Mouse (Mus musculus) ovary, postnatal 36 days (tissue): ENCODE results near the gene Ano9.
A peak's percentile ranks its signal among the peaks of the same experiment; 100 is the strongest.

Experiments
- DNase-seq: peaks from one replicate; pipeline ENCODE4 v3.0.0; 2022; ENCODE audit warnings: low spot score, mixed read lengths

Gene Ano9

GRCm38 (mm10) chr7:141099911-141100691 is 17.5 kb downstream of the Ano9 start, which contains the start of gene Sigirr:
Gene Sigirr (minus strand): TSS chr7:141100572.
- no peak for DNase-seq

- DNase-seq: no peak
Observed at GRCm38 (mm10) chr7:141097177-141097576, 20.4 kb downstream of the Ano9 start.

DNA sequence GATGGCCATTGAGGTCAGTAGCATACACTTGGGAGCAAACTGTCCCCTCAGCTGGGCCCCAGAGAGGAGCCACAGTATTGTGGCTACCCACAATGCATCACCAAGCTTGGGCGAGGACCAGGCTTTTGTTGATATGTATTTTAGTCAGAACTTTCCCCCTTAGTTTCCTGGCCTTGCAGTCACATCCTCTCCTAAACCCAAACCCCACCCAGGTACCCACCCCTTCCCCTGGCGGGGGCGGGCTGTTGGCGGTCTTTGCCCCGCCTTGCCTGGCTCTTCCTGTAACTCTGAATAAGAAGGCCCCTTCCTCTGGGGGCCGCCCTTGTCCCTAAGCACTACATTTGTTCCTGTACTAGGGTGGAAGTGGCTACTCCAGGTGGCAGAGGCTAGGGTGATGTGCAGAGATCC is 21.0 kb downstream of the Ano9 start:
- DNase-seq: peak; percentile 27

GRCm38 (mm10) chr7:141096021-141096420 is 21.6 kb downstream of the Ano9 start:
- no peak for DNase-seq

DNA sequence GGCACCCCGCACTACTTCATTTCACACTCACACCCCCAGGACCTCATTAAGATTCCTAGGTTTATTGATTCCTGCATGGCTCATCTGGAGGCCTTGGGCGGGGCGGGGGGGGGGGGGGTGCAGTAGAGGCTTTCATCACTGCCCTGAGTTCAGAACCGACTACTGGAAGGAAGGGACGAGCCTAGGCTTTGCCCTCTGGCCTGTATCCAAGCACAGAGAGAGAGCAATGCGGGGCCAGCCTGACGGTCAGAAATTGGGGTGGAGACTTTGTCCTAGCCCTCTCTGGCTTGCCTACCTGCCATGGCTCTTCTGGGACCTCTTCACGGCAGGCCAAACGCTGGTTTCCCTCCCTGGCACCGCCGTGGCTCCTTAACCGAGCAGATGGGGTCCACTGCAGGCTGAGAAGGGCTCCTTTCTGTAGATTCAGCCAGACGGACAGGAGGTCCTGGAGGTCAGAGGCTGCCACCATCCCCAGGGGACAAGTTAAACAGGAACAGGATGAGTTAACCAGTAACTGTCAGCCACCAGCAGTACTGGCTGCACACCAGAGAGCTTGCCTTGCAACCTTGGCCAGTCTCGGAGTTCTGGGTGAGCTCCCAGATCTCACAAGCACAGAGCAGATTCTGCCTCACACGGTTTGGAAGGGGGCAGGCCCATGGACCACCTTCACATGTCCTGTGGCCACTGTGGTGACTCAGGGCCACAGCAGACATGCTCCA is 23.0 kb downstream of the Ano9 start:
- no peak for DNase-seq

- DNase-seq: no peak
Observed at GRCm38 (mm10) chr7:141093950-141094349, 23.7 kb downstream of the Ano9 start.

DNA sequence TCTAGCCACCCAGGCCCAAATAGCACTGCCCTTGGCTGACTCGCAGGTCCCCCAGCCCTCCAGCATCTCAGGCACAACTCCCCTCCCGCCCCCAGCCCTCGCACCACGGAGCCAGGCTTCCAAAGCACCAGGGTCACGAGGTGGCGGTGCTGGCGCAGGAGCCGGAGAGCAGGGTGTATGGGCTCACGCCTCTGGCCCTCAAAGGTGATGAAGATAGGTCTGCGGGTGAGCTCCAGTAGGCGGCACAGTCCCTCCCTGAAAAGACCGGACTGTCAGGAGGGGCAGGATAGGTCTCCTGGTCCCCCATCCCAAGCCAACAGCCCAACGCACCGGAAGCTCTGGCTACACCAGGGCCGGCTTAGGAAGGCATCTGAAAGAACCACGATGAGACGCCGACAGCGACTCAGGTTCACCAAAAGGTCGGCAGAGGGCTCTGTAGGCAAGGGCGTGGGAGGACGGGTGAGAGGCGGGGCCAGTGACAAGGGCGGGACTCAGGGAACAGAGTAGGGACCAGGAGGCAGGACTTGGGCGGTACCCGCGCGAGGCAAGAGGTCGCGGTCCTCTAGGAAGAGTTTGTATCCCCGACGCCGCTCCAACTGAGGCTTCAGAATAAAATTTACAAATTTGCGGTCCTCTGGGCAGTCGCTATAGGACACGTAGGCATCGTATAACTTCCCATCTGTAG is 25.4 kb downstream of the Ano9 start:
- DNase-seq: peak; percentile 86

GRCm38 (mm10) chr7:141090228-141090627 is 27.4 kb downstream of the Ano9 start:
- DNase-seq: no peak

DNA sequence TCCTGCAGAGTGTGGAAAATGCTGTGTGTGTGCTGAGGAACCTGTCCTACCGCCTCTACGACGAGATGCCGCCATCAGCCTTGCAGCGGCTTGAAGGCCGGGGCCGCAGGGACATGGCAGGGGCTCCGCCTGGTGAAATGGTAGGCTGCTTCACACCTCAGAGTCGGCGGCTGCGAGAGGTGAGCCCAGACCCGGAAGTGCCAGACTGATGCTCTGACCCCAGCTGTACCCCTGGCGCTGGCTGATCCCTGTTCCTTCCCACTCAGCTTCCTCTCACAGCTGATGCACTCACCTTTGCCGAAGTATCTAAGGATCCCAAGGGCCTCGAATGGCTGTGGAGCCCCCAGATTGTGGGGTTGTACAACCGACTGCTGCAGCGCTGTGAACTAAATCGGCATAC is 29.1 kb downstream of the Ano9 start:
- DNase-seq: no peak

DNA sequence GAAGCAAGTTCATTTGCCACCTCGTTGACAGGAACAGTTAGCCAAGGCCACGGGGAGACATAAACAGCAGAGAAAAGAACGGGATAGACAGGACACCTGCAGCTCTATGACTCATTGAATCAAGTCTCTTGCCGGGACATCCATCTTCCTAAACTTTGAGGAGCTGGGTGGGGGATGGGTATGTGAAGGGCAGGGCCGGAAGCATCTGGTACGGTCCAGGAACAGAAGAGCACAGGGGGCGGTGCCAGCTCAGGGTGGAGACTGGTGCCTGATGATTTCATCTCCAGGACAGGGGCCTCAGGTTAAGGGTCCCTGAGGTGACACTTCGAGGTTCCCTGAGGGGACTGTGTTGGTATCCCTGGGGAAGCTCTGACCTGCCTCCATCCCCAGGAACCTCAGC is 29.7 kb downstream of the Ano9 start:
- no peak for DNase-seq

GRCm38 (mm10) chr7:141079481-141080449 is 37.8 kb downstream of the Ano9 start:
- DNase-seq: no peak

- DNase-seq: no peak
Observed at GRCm38 (mm10) chr7:141078876-141079275, 38.7 kb downstream of the Ano9 start.

DNA sequence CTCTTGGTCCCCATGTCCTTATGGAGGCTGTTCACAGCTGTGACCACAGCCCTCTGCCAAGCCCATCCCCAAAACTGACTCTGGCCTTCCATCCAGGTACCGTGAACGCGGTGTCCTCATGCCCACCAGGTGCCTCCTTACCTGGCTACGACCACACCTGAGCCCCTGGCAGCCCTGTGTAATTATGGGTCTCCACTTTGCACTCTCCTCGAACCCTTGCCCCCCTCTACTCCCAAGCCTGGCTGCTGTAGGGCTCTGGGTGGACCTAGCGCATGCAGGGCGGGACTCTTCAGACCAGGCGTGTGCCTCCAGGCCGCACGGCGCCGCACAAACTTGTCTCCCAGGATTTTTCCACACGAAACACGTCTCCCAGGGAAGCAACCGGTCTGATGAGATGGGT is 39.8 kb downstream of the Ano9 start, which contains the start of gene Pkp3:
Pkp3 (plus strand) TSS at position 378 of the 400 bp plus-strand sequence.
- no peak for DNase-seq

DNA sequence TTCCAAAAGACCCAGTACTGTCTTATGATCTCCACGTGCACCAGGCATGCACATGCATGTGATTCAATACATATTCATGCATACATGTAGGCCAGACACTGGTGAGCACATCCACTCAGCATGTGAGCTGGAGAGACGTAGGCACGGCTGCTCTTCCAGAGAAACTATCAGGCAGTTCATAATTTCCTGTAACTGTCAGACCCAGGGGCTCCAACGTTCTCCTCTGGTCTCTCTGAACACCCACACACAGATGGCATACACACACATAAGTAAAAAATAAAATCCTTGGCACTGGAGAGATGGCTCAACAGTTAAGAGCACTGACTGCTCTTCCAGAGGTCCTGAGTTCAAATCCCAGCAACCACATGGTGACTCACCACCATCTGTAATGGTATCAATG is 43.8 kb downstream of the Ano9 start:
- no peak for DNase-seq

DNA sequence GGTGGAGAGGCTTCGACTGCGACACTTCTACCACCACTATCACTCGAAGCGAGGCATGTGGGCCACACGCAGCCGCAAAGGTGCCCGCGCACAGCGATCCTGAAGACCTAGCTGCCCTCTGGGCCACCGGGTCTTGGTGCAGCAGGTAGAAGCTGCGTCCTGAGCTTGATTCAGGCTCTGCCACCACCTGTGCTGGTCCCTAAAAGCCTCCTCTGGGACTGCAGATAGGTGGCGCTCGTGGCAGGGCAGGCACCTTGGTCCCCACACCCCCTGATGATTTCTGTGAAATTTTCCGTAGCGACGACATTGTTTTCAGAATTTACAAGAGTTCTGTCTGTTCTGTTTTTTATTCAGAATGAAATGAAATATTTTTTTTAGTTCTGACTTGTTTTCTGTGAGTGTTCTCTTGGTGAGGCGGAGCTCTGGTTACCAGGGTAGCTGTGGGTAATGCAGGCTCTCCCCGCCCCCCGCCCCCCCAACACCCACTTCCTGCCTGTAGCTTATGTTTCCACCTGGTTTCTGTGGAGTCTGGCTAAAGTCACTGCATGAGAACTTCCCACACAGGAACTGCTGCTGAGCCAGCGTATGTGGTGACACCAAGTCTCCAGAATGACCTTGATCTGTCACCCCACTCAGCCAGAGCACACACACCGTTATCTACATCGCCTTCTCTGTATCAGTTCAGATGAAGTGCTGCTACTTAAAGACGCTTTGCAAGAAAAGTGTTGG is 45.4 kb downstream of the Ano9 start:
- DNase-seq: no peak

DNA sequence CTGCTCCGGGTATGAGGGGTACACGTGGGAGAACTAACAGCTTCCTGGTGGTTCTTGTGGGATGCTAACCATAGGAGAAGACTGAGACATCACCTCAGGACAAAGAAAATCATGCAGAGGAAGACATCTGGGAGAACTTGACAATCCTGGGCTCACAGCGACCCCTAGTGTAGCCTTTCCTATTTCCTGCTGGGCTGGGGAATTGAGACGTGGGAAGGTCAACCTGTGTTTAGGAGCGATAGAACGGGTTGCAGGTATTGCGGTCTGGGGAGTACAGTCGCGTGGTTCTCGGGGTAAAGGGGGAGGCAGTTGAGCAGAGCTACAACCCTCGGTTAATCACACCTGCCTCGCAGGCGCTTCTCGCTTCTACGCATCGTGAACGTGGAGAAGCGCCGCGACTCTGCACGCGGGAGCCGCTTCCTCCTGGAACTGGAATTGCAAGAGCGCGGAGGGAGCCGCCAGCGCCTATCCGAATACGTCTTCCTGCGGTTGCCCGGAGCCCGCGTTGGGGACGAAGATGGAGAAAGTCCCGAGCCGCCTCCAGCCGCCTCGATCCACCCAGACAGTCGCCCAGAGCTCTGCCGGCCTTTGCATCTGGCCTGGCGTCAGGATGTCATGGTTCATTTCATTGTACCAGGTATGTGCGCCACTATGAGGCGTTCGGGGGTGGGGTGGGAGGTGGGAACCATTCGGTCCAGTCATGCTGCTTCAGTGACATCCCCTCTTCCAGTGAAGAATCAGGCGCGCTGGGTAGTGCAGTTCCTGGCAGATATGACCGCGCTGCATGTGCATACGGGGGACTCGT is 47.3 kb downstream of the Ano9 start:
- DNase-seq: peak; percentile 59

GRCm38 (mm10) chr7:141068351-141068750 is 49.3 kb downstream of the Ano9 start:
- no peak for DNase-seq

GRCm38 (mm10) chr7:141064576-141064975 is 53.0 kb downstream of the Ano9 start:
- no peak for DNase-seq

DNA sequence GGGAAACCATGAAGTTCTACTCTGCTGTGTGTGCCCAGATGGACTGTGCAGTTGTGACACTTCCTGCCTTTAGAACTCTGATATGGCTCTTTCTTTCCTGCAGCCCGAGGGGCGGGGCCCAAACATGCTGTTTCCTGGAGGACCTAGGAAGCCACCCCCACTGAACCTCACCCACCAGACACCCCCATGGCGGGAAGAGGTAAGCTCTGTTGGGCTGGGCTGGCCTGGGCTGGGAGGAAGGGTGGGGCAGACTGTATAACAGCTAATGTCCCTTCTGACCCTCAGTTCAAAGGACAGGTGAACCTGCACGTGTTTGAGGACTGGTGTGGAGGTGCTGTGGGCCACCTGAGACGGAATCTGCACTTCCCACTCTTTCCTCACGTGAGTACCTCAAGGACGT is 53.4 kb downstream of the Ano9 start:
- DNase-seq: no peak

- DNase-seq: no peak
Observed at GRCm38 (mm10) chr7:141063353-141063752, 54.3 kb downstream of the Ano9 start.
